ENCODE assay signal across 11 mouse cellular contexts in the genomic region with DNA sequence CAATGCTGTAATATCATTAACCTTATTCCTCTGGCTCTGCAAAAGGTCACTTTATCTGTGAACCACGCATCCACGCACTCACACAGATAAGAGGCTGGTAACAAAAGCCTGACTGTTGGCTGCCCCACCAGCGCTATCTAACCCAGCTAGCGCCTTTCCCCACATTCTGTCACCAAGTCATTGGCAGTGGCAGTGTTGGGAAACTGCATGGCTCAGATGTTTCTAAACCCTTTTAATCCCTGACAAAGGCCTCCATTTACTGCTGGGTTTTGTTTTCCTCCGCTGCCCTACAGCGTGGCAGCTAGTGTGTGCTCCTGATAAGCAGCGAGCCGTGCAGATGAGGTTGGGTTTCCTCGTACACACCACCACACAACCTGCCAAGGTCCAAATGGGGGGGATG. TPM values are rescaled to one million over a fixed set of nuclear protein-coding genes. Genes with fewer than 3 reads are reported as not detected.
A peak's percentile ranks its signal among the peaks of the same experiment; 100 is the strongest.
DNase-seq lines count a peak whose midpoint lies in the region; ATAC-seq and TF ChIP-seq lines count a peak whose summit lies in the region.
"Had no signal": no experiment of that assay in that cellular context is flagged by ENCODE, and none has a peak within 500 bp of the region (broad histone marks: within the 10 kb centered on the region; RNA-seq: fewer than 3 reads in every experiment).

No protein-coding gene starts in this region.

- TF ChIP-seq POLR2A in brain, embryonic 14.5 days (IDR thresholded peaks at IDR 0.05; ENCODE audit: borderline replicate concordance, extremely low read depth, insufficient read depth, insufficient read length, poor library complexity, severe bottlenecking): no peak
- TF ChIP-seq POLR2A in thymus, adult 2 months (IDR thresholded peaks at IDR 0.05; ENCODE audit: control insufficient read depth, extremely low read depth, insufficient read depth, low read length, poor library complexity): no peak

- peaks cover 26% of the 10 kb centered on the region for H3K4me1 ChIP-seq in heart, embryonic 13.5 days
- H3K4me1 ChIP-seq in heart, embryonic 16.5 days (ENCODE audit: control insufficient read depth, insufficient read depth, low read length): peaks cover 14% of the 10 kb centered on the region
- H3K4me1 ChIP-seq in midbrain, embryonic 12.5 days: peaks cover 16% of the 10 kb centered on the region
- no peaks in the 10 kb centered on the region for H3K4me1 ChIP-seq in thymus, adult 2 months (replicated peaks; ENCODE audit: control insufficient read depth, insufficient read depth, low read length)

- peaks cover 32% of the 10 kb centered on the region for H3K27me3 ChIP-seq in heart, embryonic 13.5 days (replicated peaks)
- H3K27me3 ChIP-seq in heart, embryonic 16.5 days (ENCODE audit: control insufficient read depth, insufficient read depth, low read length): peaks cover 3% of the 10 kb centered on the region; the same call in 1 of the 2 replicates
- peaks cover 43% of the 10 kb centered on the region for H3K27me3 ChIP-seq in midbrain, embryonic 12.5 days
- H3K27me3 ChIP-seq in thymus, adult 2 months (ENCODE audit: control insufficient read depth, insufficient read depth, low read length): no peaks in the 10 kb centered on the region

- no peak overlapping the region for H3K9ac ChIP-seq in heart, embryonic 13.5 days
- no peak overlapping the region for H3K9ac ChIP-seq in heart, embryonic 16.5 days (ENCODE audit: low read length)
- no peak overlapping the region for H3K9ac ChIP-seq in midbrain, embryonic 12.5 days (replicated peaks)

- no peak for DNase-seq in heart, adult 8-10 months (ENCODE audit: low spot score)
- DNase-seq in brain, embryonic 14.5 days (ENCODE audit: low read depth): peak; percentile 85
- DNase-seq in thymus, adult 2 months: no peak
- no peak for DNase-seq in adrenal gland, adult 8-10 months
- DNase-seq: lung, postnatal 4 days; thymus, adult 18-20 months had no signal

- H3K9me3 ChIP-seq in heart, embryonic 13.5 days: no peaks in the 10 kb centered on the region
- no peaks in the 10 kb centered on the region for H3K9me3 ChIP-seq in heart, embryonic 16.5 days (replicated peaks; ENCODE audit: control insufficient read depth, low read length)
- H3K9me3 ChIP-seq in midbrain, embryonic 12.5 days: no peaks in the 10 kb centered on the region

- peak overlapping the region; percentile 50 for H3K27ac ChIP-seq in heart, embryonic 13.5 days (replicated peaks)
- H3K27ac ChIP-seq in heart, embryonic 16.5 days (ENCODE audit: low read length): peak overlapping the region; percentile 45; the same call in 1 of the 2 replicates
- peak overlapping the region; percentile 66 for H3K27ac ChIP-seq in midbrain, embryonic 12.5 days (replicated peaks)
- H3K27ac ChIP-seq in thymus, adult 2 months (ENCODE audit: control insufficient read depth, insufficient read depth, low read length): no peak overlapping the region

- peak overlapping the region; percentile 45 for H3K4me2 ChIP-seq in heart, embryonic 13.5 days
- H3K4me2 ChIP-seq in heart, embryonic 16.5 days (ENCODE audit: low read depth, low read length): peak overlapping the region; percentile 32
- peak overlapping the region; percentile 22; the same call in 1 of the 2 replicates for H3K4me2 ChIP-seq in midbrain, embryonic 12.5 days (replicated peaks)

- no peak overlapping the region for H3K4me3 ChIP-seq in heart, embryonic 13.5 days
- no peak overlapping the region for H3K4me3 ChIP-seq in heart, embryonic 16.5 days (ENCODE audit: low read length)
- no peak overlapping the region for H3K4me3 ChIP-seq in midbrain, embryonic 12.5 days
- H3K4me3 ChIP-seq in thymus, adult 2 months (ENCODE audit: control insufficient read depth, insufficient read depth, low read length): no peak overlapping the region

- no peak for TF ChIP-seq CTCF in brain, embryonic 14.5 days (IDR thresholded peaks at IDR 0.05; ENCODE audit: borderline replicate concordance, extremely low read depth, insufficient read depth, insufficient read length)
- TF ChIP-seq CTCF in thymus, adult 2 months (IDR thresholded peaks at IDR 0.05; ENCODE audit: borderline replicate concordance, control insufficient read depth, extremely low read depth, insufficient read depth, low read length, poor library complexity): no peak

- no peaks in the 10 kb centered on the region for H3K36me3 ChIP-seq in heart, embryonic 13.5 days
- H3K36me3 ChIP-seq in heart, embryonic 16.5 days (ENCODE audit: control insufficient read depth, insufficient read depth): no peaks in the 10 kb centered on the region
- H3K36me3 ChIP-seq in midbrain, embryonic 12.5 days: no peaks in the 10 kb centered on the region
- H3K36me3 ChIP-seq in thymus, adult 2 months (ENCODE audit: control insufficient read depth, insufficient read depth, low read length): no peaks in the 10 kb centered on the region

- WGBS in heart, embryonic 13.5 days: 8% methylated on average over 9 of the region's 9 CpGs
- 10% methylated on average over 9 of the region's 9 CpGs for WGBS in heart, embryonic 16.5 days
- 8% methylated on average over 9 of the region's 9 CpGs for WGBS in midbrain, embryonic 12.5 days
- 65% methylated on average over 9 of the region's 9 CpGs for WGBS in thymus, adult 2 months

- no peak; the same call in 1 of the 2 replicates for ATAC-seq in heart, embryonic 13.5 days (ENCODE audit: extremely low read depth, insufficient number of reproducible peaks, low FRiP score, low TSS enrichment)
- peak; percentile 67 for ATAC-seq in heart, embryonic 16.5 days (replicated peaks; ENCODE audit: extremely low read depth, insufficient read depth, low FRiP score)
- peak; percentile 76 for ATAC-seq in midbrain, embryonic 12.5 days (ENCODE audit: low FRiP score, low read depth)
- ATAC-seq in megakaryocyte-erythroid progenitor cell, adult 5-6 weeks (replicated peaks; ENCODE audit: low FRiP score, low TSS enrichment, poor library complexity, severe bottlenecking): no peak
- ATAC-seq: CD4-positive, CD25-positive, alpha-beta regulatory T cell, adult 4 months had no signal

RNA-seq across cellular contexts. Expression of gene Id4, which starts 55.7 kb away (rescaled TPM):
- 2.5 and 2.6 TPM in 2 replicates for polyA plus RNA-seq in heart, embryonic 13.5 days (2015; fragmentation: Nextera tagmentation; extraction: Ambion mirVana)
- 1 to 10 TPM in 2 of 4 experiments, under 1 TPM in 2; 0.65 to 1.2 (median 1.0) TPM for total RNA-seq in heart, adult 8-10 months (2022)
- polyA plus RNA-seq in brain, embryonic 14.5 days (2012; rRNA removed): 122 and 123 TPM in 2 replicates
- 1.7 and 2.5 TPM in 2 replicates for polyA plus RNA-seq in heart, embryonic 16.5 days (2015; fragmentation: Nextera tagmentation; extraction: Ambion mirVana)
- 117 and 119 TPM in 2 replicates for polyA plus RNA-seq in midbrain, embryonic 12.5 days (2016; fragmentation: Nextera tagmentation; extraction: Ambion mirVana)
- 2.2 and 2.4 TPM in 2 replicates for polyA plus RNA-seq in thymus, adult 2 months (2012; rRNA removed)
- 1 to 10 TPM; 1.1 to 2.4 (median 1.7) TPM for total RNA-seq in adrenal gland, adult 8-10 months (2022)
- total RNA-seq in megakaryocyte-erythroid progenitor cell, adult 5-6 weeks (2014; fragmentation: Nextera tagmentation): not detected in 2 replicates
- 0.85 TPM in 1 of 2 replicates, not detected in the other for total RNA-seq in megakaryocyte-erythroid progenitor cell, adult 5-6 weeks (2017)
- polyA plus RNA-seq: CD4-positive, CD25-positive, alpha-beta regulatory T cell, adult 4 months had no signal

Comparison
In these comparisons a context has a peak if more than half of its experiments do, and no peak if none do; other contexts are left out.
1. ATAC-seq: peak in heart, embryonic 16.5 days (single experiment) and midbrain, embryonic 12.5 days (single experiment); none in heart, embryonic 13.5 days (single experiment) and megakaryocyte-erythroid progenitor cell, adult 5-6 weeks (single experiment).
2. RNA of gene Id4, which starts 55.7 kb away (polyA plus RNA-seq): 122 to 123 TPM in brain, embryonic 14.5 days and 117 to 119 TPM in midbrain, embryonic 12.5 days; 2.5 to 2.6 TPM in heart, embryonic 13.5 days, 2.2 to 2.4 TPM in thymus, adult 2 months and 1.7 to 2.5 TPM in heart, embryonic 16.5 days; every median in the first group is over 10 times any median in the second.
3. Peak in every context shown above with its lines, with median percentiles within 50 percentile points of each other: H3K4me2 ChIP-seq.